Mouse (Mus musculus) intestine, postnatal 0 days (tissue): ENCODE data around the gene Hydin. TPM values are rescaled to one million over a fixed set of nuclear protein-coding genes. Genes with fewer than 3 reads are reported as not detected.

Experiments used
- ATAC-seq: fragments of 200-750 bp; cut with Nextera tagmentation; 2 replicates; pipeline ENCODE4 v1.8.0; 2017; ENCODE audit warnings: mild to moderate bottlenecking, moderate TSS enrichment, moderate library complexity
- H3K27ac ChIP-seq: fragments of 300-500 bp; sonication (generic); 2 replicates; pipeline ENCODE4 v1.5.1; 2014; ENCODE audit warnings: mild to moderate bottlenecking, low read depth, low read length, moderate library complexity
- H3K27me3 ChIP-seq: fragments of 300-500 bp; sonication (generic); replicated peaks from 2 replicates; pipeline ENCODE4 v1.6.1; 2014; ENCODE audit warnings: low read length, mixed read lengths; ENCODE audit not compliant: control insufficient read depth, insufficient read depth
- H3K36me3 ChIP-seq: fragments of 300-500 bp; sonication (generic); 2 replicates; pipeline ENCODE4 v1.6.1; 2014; ENCODE audit warnings: mild to moderate bottlenecking, moderate library complexity; ENCODE audit not compliant: control insufficient read depth, insufficient read depth
- H3K4me1 ChIP-seq: fragments of 300-500 bp; sonication (generic); replicated peaks from 2 replicates; pipeline ENCODE4 v1.6.1; 2014; ENCODE audit warnings: antibody characterized with exemption, low read length, mixed read lengths; ENCODE audit not compliant: control insufficient read depth, insufficient read depth
- H3K4me2 ChIP-seq: fragments of 300-500 bp; sonication (generic); replicated peaks from 2 replicates; pipeline ENCODE4 v1.6.1; 2014; ENCODE audit warnings: low read depth, mild to moderate bottlenecking, moderate library complexity
- H3K4me3 ChIP-seq: fragments of 300-500 bp; sonication (generic); 2 replicates; pipeline ENCODE4 v1.5.1; 2014; ENCODE audit warnings: low read depth, low read length
- H3K9ac ChIP-seq: fragments of 300-500 bp; sonication (generic); 2 replicates; pipeline ENCODE4 v1.6.1; 2014; ENCODE audit warnings: mild to moderate bottlenecking, low read depth, low read length
- H3K9me3 ChIP-seq: fragments of 300-500 bp; sonication (generic); 2 replicates; pipeline ENCODE4 v1.6.1; 2016; ENCODE audit warnings: mixed run types; ENCODE audit not compliant: control insufficient read depth
- CTCF ChIP-seq: sonication (generic); IDR thresholded peaks from 2 replicates; pipeline ENCODE4 v1.5.1; 2016; ENCODE audit warnings: low read depth, mild to moderate bottlenecking, control low read depth, antibody characterized with exemption, moderate library complexity
- WGBS: fragments of 180-500 bp; shearing (Covaris S2); extraction: QIAGEN DNeasy Blood & Tissue Kit; methylation state at CpG from one replicate; pipeline ENCODE4 v1.1.7; 2014; 5-methylcytosine and 5-hydroxymethylcytosine counted together
- polyA plus RNA-seq: library from polyadenylated mRNA; unstranded; fragments of >200 nt; fragmentation: Nextera tagmentation; extraction: Ambion mirVana; gene quantifications from 2 replicates; pipeline ENCODE4 v1.2.1, GENCODE M21; 2015

The Hydin gene
- polyA plus RNA-seq, 1 experiment from 2014 or later: 0.07 TPM

GRCm38 (mm10) chr8:110431340-110431739, 164.6 kb downstream of the Hydin start:
- WGBS: 92% methylated on average over 3 of the region's 3 CpGs
- TF ChIP-seq CTCF: no peak
- Histone ChIP-seq H3K27ac (no peak overlapping the region), H3K27me3 (no peaks in the 10 kb centered on the region), H3K4me2 (no peak overlapping the region), H3K36me3 (no peaks in the 10 kb centered on the region), H3K9me3 (no peaks in the 10 kb centered on the region), H3K9ac (no peak overlapping the region), H3K4me1 (no peaks in the 10 kb centered on the region), H3K4me3 (no peak overlapping the region)
- ATAC-seq: no peak

- H3K4me2 ChIP-seq: no peak overlapping the region
- no peaks in the 10 kb centered on the region for H3K36me3 ChIP-seq
- ATAC-seq: no peak
- H3K9ac ChIP-seq: no peak overlapping the region
- H3K27ac ChIP-seq: no peak overlapping the region
- H3K9me3 ChIP-seq: no peaks in the 10 kb centered on the region
- no peaks in the 10 kb centered on the region for H3K4me1 ChIP-seq
- no peaks in the 10 kb centered on the region for H3K27me3 ChIP-seq
- WGBS: 67% methylated on average over 4 of the region's 4 CpGs
- H3K4me3 ChIP-seq: no peak overlapping the region
- no peak for TF ChIP-seq CTCF
Measured at GRCm38 (mm10) chr8:110440528-110440927, 173.8 kb downstream of the Hydin start.

DNA sequence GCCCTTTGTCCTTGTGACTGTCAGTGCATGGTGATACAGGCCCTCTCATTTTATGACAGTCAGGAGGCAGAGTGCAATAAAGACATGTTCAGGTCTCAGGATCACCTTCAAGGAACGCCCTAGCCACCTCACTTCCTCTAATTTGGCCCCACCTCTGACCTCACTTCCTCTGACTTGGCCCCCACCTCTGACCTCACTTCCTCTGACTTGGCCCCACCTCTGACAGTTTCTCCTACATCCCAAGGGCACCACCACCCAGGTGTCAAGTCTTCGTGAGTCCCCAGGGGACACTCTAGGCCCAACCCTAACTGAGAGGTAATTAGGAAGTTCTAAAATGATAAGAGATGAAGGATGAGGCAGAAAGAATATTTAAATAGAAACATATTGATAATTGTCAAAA, 177.5 kb downstream of the Hydin start:
- Histone ChIP-seq H3K27me3 (no peaks in the 10 kb centered on the region), H3K4me2 (no peak overlapping the region), H3K9ac (no peak overlapping the region), H3K4me1 (no peaks in the 10 kb centered on the region), H3K36me3 (no peaks in the 10 kb centered on the region), H3K4me3 (no peak overlapping the region), H3K9me3 (no peaks in the 10 kb centered on the region), H3K27ac (no peak overlapping the region)
- no peak for TF ChIP-seq CTCF
- no peak for ATAC-seq
- 60% methylated on average over 2 of the region's 2 CpGs for WGBS

DNA sequence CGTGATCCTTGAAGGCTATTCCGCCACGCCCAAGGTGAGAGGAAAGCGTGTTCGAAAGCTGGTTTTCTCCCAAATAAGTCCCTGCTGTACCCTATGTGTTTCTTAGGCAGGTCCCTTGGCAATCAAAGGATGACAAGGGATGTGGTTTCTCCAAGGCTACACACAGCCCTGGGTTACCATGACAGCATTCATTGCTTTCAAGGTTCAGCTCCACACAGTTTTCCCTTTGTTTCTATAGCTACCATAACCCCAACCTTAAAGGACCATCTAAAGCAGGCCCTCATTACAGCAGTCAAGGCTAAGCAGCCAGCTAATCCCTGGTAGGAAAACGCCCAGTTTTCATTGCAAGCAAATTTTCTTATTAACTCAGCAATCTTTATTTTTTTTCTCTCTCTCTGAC, 183.7 kb downstream of the Hydin start:
- WGBS: 83% methylated on average over 6 of the region's 6 CpGs
- no peak overlapping the region for H3K27ac ChIP-seq
- H3K9me3 ChIP-seq: no peaks in the 10 kb centered on the region
- TF ChIP-seq CTCF: no peak
- no peak for ATAC-seq
- H3K27me3 ChIP-seq: no peaks in the 10 kb centered on the region
- no peaks in the 10 kb centered on the region for H3K36me3 ChIP-seq
- H3K4me1 ChIP-seq: no peaks in the 10 kb centered on the region
- no peak overlapping the region for H3K4me2 ChIP-seq
- no peak overlapping the region for H3K9ac ChIP-seq
- no peak overlapping the region for H3K4me3 ChIP-seq

- H3K4me3 ChIP-seq: no peak overlapping the region
- no peaks in the 10 kb centered on the region for H3K27me3 ChIP-seq
- no peaks in the 10 kb centered on the region for H3K36me3 ChIP-seq
- H3K4me1 ChIP-seq: no peaks in the 10 kb centered on the region
- no peak overlapping the region for H3K27ac ChIP-seq
- H3K9me3 ChIP-seq: no peaks in the 10 kb centered on the region
- no peak overlapping the region for H3K4me2 ChIP-seq
- ATAC-seq: no peak
- 87% methylated on average over 4 of the region's 4 CpGs for WGBS
- TF ChIP-seq CTCF: no peak
- H3K9ac ChIP-seq: no peak overlapping the region
Measured at GRCm38 (mm10) chr8:110454466-110454865, 187.7 kb downstream of the Hydin start.

GRCm38 (mm10) chr8:110457424-110457823, 190.6 kb downstream of the Hydin start:
- Histone ChIP-seq H3K36me3 (no peaks in the 10 kb centered on the region), H3K4me1 (no peaks in the 10 kb centered on the region), H3K9me3 (no peaks in the 10 kb centered on the region), H3K27me3 (no peaks in the 10 kb centered on the region), H3K9ac (no peak overlapping the region), H3K27ac (no peak overlapping the region), H3K4me3 (no peak overlapping the region), H3K4me2 (no peak overlapping the region)
- 76% methylated on average over 4 of the region's 4 CpGs for WGBS
- no peak for ATAC-seq
- TF ChIP-seq CTCF: no peak

- Histone ChIP-seq H3K27ac (no peak overlapping the region), H3K4me3 (no peak overlapping the region), H3K9ac (no peak overlapping the region), H3K9me3 (no peaks in the 10 kb centered on the region), H3K4me2 (no peak overlapping the region), H3K27me3 (no peaks in the 10 kb centered on the region), H3K4me1 (no peaks in the 10 kb centered on the region), H3K36me3 (no peaks in the 10 kb centered on the region)
- 86% methylated on average over 10 of the region's 10 CpGs for WGBS
- no peak for TF ChIP-seq CTCF
- no peak for ATAC-seq
Measured at GRCm38 (mm10) chr8:110462627-110463208, 195.9 kb downstream of the Hydin start.
